Mouse (Mus musculus): ENCODE measurements around the gene 4930402H24Rik.

Gene 4930402H24Rik

DNA sequence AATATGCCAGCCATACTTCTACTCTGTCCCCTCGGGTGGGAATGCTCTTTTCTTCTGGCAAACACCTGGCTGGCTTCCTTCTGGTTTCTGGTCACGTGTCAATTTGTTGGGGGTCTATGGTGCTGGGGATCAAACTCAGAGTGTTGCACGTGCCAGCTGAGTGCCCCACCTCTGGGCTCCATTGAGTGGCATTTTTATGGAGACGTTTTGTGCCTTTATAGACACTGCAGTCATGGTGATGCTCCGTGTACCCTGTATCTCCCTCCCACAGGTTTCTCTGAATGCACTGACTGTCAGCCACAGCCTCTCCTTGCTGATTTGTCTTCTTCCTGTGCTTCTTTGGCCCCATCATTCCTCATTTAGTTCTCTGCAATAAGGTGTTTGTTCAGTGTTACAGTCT is 174.4 kb downstream of the 4930402H24Rik start:
- DNase-seq (ENCODE audit: low spot score in 2 of 2) = peak in 1 of 2 experiments; percentile 22

DNA sequence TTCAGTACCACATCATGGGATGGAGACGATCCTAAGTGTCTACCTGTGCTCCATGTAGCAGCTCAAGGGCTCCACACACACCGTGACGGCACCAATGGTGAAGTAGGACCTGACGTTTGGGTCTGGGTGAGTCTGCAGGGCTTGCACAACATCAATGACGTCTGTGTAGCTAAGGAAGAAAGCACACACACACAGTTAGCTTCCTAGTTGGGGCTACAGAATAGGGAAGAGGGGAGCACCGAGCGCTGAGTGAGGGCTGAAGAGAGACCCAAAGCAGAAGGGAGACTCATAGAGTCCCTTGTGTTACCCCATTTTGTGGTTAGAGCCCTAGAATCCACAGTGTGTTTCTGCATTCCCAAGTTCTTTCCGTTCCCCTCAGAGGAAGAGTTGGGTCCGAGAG is 175.5 kb downstream of the 4930402H24Rik start:
- no peak for DNase-seq (ENCODE audit: low spot score in 2 of 2)

DNA sequence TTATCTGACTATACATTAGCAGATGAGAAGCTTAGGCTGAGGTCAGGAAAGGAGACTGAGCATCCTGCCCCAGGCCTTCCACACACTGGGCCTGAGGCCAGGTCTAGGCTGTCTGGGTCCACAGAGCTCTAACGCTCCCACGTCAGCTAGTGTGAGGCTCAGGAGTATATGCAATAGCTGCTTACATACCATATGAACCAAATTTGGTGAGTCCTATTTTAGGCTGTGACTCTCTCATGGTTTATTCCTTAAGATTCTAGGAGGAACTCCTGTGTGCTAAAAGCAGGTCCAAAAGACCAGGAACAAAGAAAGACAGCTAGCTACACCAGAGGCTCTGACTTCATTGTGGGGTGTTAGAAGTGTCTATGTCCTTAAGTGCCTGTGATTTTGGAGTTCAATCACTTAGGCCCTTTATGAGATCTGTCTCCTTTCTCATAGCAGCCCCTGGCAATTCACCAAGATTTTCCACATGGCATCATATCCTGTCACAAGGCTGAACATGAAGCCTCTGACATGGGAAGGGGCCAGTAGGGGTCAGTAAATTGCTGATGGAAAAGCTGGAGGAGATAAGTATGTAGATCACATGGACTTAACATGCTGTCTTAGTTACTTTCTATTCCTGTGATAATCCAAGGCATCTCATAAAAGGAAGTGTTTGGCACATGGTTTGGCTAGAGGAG is 177.2 kb downstream of the 4930402H24Rik start:
- DNase-seq (ENCODE audit: low spot score in 2 of 2) = no peak

DNA sequence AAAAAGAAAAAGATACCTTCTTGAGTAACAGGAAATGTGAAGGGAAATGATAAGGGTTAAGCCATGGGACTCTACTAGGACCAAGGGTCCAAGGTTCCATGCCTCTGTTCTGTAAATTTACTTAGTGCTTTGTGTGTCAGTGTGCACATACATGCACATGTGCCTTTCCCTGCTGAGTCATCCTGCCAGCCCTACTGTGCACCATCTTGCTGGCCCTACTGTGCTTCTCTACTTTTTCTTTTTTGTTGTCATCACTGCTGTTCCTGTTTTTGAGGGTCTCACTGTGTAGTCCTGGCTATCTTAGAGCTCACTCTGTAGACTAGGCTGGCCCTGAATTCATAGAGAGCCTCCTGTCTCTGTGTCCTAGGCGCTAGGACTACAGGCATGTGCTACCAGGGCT is 178.5 kb downstream of the 4930402H24Rik start:
- no peak for DNase-seq (ENCODE audit: low spot score in 2 of 2)

DNA sequence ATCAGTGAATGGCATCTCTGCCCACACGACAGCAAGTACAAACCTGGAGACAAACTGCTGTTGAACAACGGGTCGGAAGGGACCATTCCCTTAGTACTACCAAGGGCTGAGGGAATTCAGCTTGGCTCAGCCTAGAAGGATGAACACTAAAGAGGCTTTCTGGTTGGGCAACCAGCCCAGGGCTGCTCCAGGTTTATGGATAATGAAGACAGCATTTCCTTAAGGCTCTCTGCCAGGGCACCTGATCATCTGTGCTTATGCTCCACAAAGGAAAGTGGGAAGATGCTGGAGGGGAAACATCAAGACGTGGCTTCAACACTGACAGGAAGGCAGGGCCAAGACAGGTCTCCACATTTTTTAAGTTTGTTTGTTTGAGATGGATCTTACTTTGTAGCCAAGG is 181.8 kb downstream of the 4930402H24Rik start:
- no peak for DNase-seq (ENCODE audit: low spot score in 2 of 2)

DNA sequence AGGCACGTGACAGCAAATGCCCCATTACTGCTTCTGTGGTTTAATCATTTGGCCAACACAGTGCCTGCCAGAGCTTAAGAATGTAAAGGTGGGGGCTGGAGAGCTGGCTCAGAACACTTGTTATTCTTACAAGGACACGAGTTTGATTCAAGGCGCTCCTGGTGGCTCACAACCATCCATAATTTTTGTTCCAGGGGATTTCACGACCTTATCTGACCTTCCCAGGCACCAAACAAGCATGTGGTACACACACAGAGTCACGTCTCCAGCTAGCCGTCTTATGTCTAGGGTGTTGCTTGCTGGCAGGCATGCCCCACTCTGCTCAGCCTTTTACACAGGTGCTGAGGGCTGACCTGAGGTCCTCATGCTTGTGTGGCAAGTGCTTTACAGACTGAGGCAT is 188.3 kb downstream of the 4930402H24Rik start:
- no peak for DNase-seq (ENCODE audit: low spot score in 2 of 2)

DNA sequence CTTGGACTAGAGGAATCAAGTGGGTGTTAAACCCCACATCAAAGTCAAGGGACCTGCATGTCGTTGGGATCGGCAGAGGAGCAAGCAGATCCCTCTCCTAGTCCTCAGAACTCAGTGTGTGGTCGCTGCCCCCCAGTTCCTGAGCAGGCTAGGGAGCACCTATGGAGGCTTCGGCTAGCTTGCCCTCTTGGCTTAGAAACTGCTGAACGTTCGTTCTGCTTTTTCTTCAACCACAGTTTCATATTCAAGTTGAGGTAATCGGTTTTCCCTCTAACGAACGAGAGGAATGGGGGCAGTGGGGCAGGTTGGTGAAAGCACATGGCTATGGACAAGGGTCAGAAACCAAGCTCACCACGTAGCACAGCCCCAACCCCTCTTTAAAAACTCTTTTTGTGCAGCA is 199.1 kb downstream of the 4930402H24Rik start:
- DNase-seq (ENCODE audit: low spot score in 2 of 2) = no peak

DNA sequence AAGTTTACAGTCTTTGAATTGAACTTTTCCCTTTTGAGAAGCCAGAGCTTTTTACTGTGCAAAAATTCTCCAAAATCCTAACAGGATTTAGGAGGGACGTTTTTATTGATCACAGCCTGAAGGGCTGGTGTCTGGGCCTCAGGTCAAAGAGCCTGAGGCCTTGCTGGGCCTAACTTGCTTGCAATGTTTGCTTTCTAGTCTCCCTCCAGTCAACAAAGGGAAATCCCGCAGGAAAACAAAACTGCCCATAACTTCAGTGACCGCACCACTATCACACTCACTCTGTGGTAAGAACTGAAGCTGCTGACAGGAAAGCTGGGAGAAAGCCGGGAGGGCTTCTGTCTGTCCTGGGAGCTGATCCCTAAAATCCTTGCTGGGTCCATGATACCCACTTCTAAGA is 199.6 kb downstream of the 4930402H24Rik start:
- DNase-seq (ENCODE audit: low spot score in 2 of 2) = no peak

DNA sequence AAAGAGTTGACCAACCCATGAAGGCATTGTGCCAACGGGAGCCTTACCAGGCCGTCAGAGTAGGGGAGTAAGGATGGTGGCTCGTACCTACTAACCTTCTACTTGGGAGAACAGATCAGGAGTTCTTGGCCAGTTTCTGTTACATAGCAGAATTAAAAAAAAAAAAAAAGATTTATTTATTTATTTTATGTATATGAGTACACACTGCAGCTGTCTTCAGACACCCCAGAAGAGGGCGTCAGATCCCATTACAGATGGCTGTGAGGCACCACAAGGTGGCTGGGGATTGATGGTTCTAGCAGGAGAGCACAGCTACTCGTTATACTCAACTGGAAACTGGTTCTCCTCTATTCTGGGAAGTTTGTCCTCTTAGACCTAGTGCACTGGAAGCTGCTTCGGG is 201.0 kb downstream of the 4930402H24Rik start:
- DNase-seq (ENCODE audit: low spot score in 2 of 2) = no peak

DNA sequence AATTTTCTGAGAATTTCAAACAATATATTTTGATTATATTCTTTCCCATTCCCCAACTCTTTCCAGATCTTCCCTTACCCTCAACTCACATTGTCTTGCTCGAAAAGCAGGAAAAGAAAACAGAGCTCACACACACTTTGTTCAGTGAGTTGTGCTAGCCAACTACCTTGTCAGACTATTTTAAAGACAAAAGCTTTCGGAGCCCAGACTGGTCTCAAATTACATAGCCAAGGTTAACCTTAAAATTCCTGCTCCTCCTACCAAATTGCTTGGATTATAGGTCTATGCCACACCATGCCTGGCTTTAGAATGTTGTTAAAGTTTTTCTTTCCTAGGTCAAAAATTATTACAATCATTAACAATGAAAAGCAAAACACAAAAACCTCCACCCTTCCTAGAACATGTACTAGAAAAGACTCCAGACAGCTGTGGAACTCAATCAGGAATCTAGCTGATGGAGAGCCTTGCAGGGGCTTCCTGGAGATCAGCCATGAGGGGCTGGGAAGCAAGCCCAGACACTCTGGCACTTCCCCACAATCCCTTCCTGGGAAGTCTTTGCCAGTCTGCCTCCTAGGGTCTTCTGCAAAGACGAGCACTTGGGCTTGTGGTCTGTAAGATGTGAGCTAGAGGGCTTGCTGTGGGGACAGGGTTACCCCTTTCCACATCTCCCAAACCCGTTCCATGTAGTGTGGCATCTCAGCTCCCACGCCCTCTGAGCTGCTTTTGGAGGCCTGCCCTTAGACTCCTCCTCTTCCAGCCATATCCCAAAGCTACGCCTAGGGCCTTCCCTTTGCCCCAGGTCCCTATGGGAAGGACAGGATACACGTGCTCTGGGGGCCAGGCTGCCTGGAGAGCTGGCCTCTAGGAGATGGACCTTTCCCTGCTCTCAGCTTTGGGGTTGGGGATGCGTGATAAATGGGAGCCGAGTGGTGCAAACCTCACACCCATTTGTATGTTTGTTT is 201.9 kb downstream of the 4930402H24Rik start:
- DNase-seq (ENCODE audit: low spot score in 2 of 2) = no peak

DNA sequence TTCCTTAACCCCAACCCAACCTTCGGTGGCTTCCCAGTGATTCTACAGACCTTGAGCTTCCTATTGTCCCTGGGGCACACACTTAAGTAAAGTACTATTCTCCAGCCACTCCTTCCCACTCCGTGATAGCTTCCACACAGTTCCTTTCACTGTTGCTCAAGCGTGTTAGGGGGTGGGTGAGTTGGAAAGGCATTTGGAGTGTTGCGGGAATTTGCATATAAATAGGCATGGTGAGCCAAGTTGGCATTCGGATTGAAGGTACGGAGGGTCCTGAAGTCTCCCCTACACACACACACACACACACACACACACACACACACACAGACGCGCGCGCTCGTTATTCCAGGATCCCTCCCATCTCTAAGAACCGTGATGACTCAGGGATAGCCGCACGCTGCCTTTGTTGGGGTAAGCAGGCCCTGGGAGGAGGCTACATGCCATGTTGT is 208.4 kb downstream of the 4930402H24Rik start:
- no peak for DNase-seq (ENCODE audit: low spot score in 2 of 2)

DNA sequence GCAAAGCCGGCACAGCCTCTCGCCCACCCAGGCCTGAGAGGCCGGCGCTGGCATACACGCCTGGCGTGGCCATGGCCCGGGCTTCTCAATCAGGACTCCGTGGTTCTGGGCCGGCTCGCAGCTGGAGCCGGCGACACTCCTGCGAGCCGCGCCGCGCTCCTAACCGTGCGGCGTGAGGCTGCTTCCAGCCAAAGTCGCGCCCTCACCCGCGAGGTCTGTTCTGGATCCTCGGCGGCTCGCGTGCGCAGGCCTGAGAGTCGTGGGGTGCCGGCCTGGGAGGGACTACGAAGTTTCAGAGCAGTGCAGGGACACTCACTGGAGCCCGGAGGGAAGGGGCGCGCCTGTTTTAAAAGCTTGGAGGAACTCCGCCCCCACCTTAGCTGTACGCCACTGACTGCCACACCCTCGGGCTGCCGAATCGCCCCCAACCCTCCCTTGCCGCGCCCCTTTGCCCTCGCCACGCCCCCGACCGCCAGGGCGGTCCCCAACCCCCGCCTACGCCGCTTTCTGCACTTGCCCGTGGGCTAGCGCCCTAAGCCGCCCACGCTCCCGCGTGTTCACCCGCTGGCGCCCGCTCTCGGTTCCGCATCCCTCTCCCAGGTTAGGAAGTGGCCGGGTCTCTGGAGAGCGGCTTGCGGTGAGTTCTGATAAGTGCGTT is 208.9 kb downstream of the 4930402H24Rik start, which contains the start of gene Slc4a11:
Slc4a11 (minus strand) TSS at position 367 of the 658 bp plus-strand sequence.
- DNase-seq (ENCODE audit: low spot score in 2 of 2) = peak in 1 of 2 experiments; percentile 39

DNA sequence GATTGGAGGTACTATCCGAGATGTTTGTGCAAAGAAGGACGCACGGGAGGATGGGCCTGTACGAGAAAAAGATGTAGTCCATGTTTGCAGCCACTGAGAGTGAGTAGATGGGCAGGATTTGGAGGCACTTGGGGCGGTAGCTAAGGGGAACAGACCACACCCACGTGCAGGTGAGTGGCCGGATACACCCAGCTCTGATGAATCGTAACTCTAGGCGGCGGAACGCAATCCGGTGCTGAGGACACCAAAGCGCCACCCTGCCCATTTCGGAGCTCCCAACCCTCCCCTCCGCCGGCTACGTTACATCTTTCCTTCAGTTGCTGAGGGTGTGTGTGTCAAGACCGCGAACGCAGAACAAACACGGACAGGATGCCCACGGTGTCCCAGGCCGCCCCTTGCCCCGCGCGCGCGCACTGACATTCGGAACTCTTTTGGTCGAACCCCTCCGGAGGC is 209.5 kb downstream of the 4930402H24Rik start:
- no peak for DNase-seq (ENCODE audit: low spot score in 2 of 2)

DNA sequence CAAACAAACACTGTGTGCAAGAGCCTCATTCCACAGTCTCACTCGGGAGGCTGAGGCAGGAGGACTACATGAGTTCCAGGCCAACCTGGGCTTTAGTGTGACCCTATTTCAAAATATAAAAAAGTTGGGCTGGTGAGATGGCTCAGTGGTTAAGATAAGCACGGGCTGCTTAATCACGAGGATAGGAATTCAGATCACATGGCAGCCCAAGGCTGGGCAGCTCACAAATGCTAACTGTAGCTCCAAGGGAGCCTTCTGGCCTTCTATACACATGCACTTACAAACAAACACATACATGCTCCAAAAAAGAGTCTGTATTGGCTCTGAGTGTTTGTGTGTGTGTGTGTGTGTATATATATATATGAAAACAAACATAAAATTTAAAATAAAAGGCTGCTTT is 212.6 kb downstream of the 4930402H24Rik start:
- DNase-seq (ENCODE audit: low spot score in 2 of 2) = no peak

DNA sequence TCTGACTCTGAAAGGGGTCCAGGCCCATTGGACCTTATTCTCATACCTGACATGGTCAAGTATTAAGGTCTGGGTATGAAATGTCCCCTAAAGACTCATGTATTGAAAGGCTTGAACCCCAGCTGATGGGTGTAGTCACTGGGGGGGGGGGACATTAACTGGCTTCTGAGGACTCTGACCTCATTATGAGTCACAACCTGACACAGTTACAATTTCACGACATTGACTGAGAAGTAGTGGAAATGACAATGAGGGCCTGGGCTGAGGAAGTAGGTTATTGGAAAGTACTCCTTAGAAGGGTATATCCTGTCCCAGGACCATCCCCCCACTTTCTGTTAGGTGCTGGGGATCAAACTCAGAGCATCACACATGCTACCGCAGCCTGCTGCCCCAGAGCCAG is 217.2 kb downstream of the 4930402H24Rik start:
- no peak for DNase-seq (ENCODE audit: low spot score in 2 of 2)

DNA sequence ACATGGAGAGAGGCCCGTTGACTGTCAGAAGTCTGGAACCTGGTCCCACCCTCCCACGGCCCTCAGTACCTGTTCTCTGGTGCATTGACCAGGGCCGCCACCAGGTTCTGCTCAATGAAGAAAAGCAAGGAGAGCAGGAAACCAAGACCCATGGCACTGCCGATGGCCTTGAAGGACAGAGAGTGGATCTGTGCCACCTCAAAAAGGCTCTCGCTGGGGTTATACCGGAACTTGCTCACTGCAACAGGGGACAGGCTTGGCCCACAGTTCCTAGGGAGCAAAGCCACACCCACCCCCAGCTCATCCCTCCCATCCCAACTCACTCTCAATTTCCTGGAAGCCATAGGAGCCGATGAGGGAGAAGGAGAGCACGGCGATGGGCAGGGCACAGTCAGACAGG is 220.8 kb downstream of the 4930402H24Rik start:
- DNase-seq (ENCODE audit: low spot score in 2 of 2) = no peak

DNA sequence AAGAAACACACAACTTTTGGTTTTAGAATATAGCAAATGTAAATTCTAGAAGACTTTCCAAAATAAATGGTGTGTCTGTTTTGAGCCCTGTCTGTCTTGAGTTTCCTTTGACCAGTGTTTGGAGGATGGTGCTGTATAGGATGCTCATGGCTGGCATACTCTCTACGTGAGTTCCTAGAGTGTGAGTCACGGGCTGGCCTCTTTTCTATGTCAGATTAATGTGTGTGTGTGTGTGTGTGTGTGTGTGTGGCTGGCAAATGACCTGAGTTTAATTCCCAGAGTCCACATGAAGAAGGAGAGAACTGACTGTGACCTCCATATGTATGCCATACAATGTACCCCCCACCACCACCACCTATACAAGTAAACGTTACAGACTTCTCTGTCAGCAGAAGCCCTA is 224.7 kb downstream of the 4930402H24Rik start:
- DNase-seq (ENCODE audit: low spot score in 2 of 2) = no peak

DNA sequence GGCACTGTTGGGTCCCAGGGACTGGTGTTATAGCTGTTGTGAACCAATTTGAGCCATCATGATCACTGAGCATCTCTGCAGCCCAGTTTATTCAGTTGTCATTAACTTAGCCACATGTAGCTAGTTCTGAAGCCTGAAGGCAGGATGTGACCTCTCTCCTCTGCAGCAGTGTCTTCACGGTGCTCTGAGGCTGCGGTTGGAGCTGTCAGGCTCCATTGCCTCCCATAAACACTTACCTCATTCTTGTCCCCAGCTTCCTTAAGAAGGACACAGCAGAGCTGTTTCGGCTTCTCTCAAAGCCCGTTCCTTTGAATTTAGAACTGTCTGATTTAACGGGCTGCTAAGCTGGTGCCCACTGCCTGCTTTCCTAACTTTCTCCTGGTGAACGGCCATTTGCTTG is 226.3 kb downstream of the 4930402H24Rik start:
- no peak for DNase-seq (ENCODE audit: low spot score in 2 of 2)

DNA sequence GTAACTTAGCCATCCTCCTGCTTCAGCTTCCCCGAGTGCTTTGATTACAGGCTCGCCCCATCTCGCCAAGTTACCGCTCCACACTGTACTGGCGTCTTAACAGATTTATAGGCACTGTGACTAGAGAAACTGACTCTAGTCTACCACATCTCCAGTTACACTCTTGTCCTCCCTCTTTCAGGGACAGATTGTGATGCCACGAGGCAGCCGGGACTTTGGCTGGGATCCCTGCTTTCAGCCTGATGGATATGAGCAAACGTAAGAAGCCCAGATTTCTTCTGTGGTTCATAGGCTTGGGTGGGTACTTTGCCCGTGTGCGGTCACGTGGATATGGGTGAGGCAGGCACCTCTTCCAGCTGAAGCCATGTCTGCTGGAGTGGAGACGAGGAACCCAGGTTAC is 227.1 kb downstream of the 4930402H24Rik start:
- no peak for DNase-seq (ENCODE audit: low spot score in 2 of 2)

DNA sequence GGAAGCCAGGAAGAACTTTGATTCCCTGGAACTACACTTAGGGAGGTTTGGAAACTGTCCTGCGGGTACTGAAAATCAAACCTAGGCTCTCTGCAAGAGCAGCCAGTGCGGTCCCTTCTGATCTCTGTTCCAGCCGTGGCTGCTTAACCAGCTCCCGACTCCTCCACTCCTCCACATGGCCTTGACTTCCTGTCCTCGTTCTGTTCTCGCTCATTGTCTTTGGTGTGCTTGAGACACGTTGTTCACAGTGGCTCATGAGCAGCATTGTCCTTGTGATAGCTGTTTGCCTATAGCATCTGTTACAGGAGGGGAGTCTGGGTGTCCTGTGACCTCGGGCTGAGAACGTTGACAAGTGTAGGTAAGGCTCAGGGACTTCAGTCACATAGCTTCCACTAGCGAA is 229.0 kb downstream of the 4930402H24Rik start:
- DNase-seq (ENCODE audit: low spot score in 2 of 2) = no peak

DNA sequence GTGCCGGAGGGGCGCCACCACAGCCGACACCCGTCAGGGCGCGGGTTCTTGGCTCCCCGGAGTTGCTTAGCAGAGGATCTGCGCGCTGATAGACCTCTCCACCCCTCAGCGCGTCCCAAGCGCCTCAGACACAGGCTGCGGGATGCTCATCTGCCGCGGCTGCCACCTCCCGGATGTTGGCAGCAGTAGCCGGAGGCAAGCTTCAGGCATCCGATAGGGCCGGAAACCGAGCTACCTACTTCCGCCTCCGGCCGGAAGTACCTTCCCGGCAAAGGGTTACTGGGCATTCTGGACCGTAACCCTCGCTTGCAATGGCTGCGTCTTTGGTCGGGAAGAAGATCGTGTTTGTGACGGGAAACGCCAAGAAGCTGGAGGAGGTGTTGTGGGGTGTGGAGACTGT is 238.6 kb downstream of the 4930402H24Rik start, which contains the start of gene Itpa:
Itpa (plus strand) TSS at position 52 of the 400 bp plus-strand sequence.
- DNase-seq (ENCODE audit: low spot score in 2 of 2) = peak; percentile 79 to 84

DNA sequence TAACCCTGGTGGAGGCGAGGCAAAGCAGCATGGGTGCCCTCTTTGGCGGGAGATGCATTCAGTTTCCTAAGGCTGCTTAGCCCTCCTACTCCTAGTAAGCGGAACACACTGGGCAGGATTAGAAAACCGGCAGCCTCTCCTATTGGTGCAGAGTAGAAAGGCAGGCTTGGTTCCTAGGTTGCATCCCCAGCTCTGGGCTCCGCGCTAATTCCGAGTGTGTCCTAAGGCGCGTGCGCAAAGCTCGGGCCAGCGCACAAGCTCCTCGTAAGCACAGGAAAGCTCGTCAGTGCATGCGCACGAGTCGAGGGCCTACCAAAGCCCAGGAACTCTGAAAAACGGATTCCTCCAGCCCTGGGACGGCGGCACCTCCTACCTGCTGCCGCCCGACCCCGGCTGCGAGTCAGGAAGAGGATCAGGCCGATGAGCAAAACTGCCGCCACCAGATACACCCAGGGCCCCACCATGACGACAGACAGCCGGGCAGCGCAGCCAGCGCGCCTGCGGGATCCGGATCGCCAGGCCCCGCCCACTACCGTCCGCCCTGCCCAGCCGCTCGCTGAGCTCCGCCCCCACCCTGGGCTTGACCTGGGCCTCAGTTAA is 242.0 kb downstream of the 4930402H24Rik start, which contains the start of gene Ddrgk1:
Ddrgk1 (minus strand) TSS at position 558 of the 600 bp plus-strand sequence.
- DNase-seq (ENCODE audit: low spot score in 2 of 2) = peak; percentile 92 to 93

All from frontal cortex, postnatal 10 days (tissue).